Mouse (Mus musculus) left cerebral cortex, postnatal 36 days (tissue): ENCODE results near the gene Gpr18. TPM values are rescaled to one million over a fixed set of nuclear protein-coding genes. Genes with fewer than 3 reads are reported as not detected.

Experiments
- DNase-seq, 2 experiments: peaks; one replicate each; pipeline ENCODE4 v3.0.0; 2021 to 2022; ENCODE audit warnings: low spot score in 2 of 2, mixed read lengths in 1 of 2
- intact Hi-C: fragments of 180-260 bp; cut with DNase I; formaldehyde crosslinking; loops from one replicate; pipeline ENCODE4 v1.15.1; 2025
- total RNA-seq, 2 experiments: library from RNA; stranded (reverse); gene quantifications; 2 replicates each; pipeline ENCODE4 v1.2.3; 2021

Gene Gpr18
- total RNA-seq: not detected

- intact Hi-C loops: loop anchor here (5.0 kb wide), 1 partner anchor 38 kb away; the partner anchor contains the start of gene Ubac2
- DNase-seq: no peak
Measured at GRCm38 (mm10) chr14:121915621-121916020, at the start of gene Gpr18. TSS of gene Gpr18 (minus strand) at chr14:121915781.

GRCm38 (mm10) chr14:121964990-121965389 lies 49.4 kb upstream of the Gpr18 start, which contains the start of gene Gpr183:
TSS of gene Gpr183 (minus strand) at chr14:121965195.
- intact Hi-C loops: no loop called here
- DNase-seq: no peak

- intact Hi-C loops: no loop called here
- DNase-seq: no peak
Measured at GRCm38 (mm10) chr14:121963942-121964335, 48.4 kb upstream of the Gpr18 start.

- intact Hi-C loops: no loop called here
- DNase-seq: no peak
Measured at GRCm38 (mm10) chr14:121963251-121963941, 47.8 kb upstream of the Gpr18 start.

- no peak for DNase-seq
- intact Hi-C loops: no loop called here
Measured at GRCm38 (mm10) chr14:121962128-121962890, 46.7 kb upstream of the Gpr18 start.

GRCm38 (mm10) chr14:121961496-121962127 lies 46.0 kb upstream of the Gpr18 start:
- intact Hi-C loops: no loop called here
- DNase-seq: no peak

GRCm38 (mm10) chr14:121960997-121961396 lies 45.4 kb upstream of the Gpr18 start:
- intact Hi-C loops: no loop called here

GRCm38 (mm10) chr14:121960531-121960930 lies 45.0 kb upstream of the Gpr18 start:
- no peak for DNase-seq
- intact Hi-C loops: no loop called here

More at GRCm38 (mm10) chr14:121960997-121961396, 45.4 kb upstream of the Gpr18 start:
- DNase-seq: no peak

GRCm38 (mm10) chr14:121960031-121960430 lies 44.5 kb upstream of the Gpr18 start:
- intact Hi-C loops: no loop called here
- no peak for DNase-seq

- DNase-seq: no peak
- intact Hi-C loops: no loop called here
Measured at GRCm38 (mm10) chr14:121959538-121959980, 44.0 kb upstream of the Gpr18 start.

- DNase-seq: no peak
- intact Hi-C loops: no loop called here
Measured at GRCm38 (mm10) chr14:121958751-121959537, 43.4 kb upstream of the Gpr18 start.

GRCm38 (mm10) chr14:121958041-121958750 lies 42.6 kb upstream of the Gpr18 start:
- no peak for DNase-seq
- intact Hi-C loops: no loop called here

- no peak for DNase-seq
- intact Hi-C loops: no loop called here
Measured at GRCm38 (mm10) chr14:121957176-121957871, 41.7 kb upstream of the Gpr18 start.

- intact Hi-C loops: no loop called here
Measured at GRCm38 (mm10) chr14:121956291-121956690, 40.7 kb upstream of the Gpr18 start.

GRCm38 (mm10) chr14:121955176-121955795 lies 39.7 kb upstream of the Gpr18 start:
- intact Hi-C loops: no loop called here
- no peak for DNase-seq

More at GRCm38 (mm10) chr14:121956291-121956690, 40.7 kb upstream of the Gpr18 start:
- no peak for DNase-seq

GRCm38 (mm10) chr14:121954608-121955007 lies 39.0 kb upstream of the Gpr18 start:
- intact Hi-C loops: no loop called here
- DNase-seq: no peak

- intact Hi-C loops: no loop called here
- DNase-seq: no peak
Measured at GRCm38 (mm10) chr14:121954129-121954528, 38.5 kb upstream of the Gpr18 start.

- intact Hi-C loops: no loop called here
- DNase-seq: no peak
Measured at GRCm38 (mm10) chr14:121952046-121952400, 36.4 kb upstream of the Gpr18 start.
